Mouse (Mus musculus) frontal cortex, adult (tissue): ENCODE data around the gene Fhit.

Experiments used
- ATAC-seq: cut with Nextera tagmentation; 2 replicates; pipeline ENCODE4 v1.9.2; 2017; ENCODE audit warnings: mild to moderate bottlenecking, moderate library complexity, mixed read lengths; ENCODE audit not compliant: low TSS enrichment

Gene Fhit

DNA sequence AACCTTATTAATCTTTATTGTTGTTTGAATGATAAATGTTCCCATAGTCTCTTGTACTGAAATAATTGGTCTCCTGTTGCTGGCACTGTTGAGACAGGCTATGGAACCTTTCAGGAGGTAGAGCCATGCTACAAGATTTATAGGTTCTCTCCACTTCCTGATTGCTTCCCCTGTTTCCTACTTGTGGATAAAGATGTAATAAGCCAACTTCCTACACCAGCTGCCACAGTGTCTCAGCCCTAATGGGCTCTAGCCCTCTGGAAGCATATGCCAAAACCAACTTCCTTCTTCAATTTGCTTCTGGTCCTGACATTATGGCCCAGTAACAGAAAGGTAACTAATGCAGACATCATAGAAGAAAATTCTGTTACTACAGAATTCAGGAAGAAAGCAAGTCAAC is 652.6 kb downstream of the Fhit start:
- no peak for ATAC-seq

DNA sequence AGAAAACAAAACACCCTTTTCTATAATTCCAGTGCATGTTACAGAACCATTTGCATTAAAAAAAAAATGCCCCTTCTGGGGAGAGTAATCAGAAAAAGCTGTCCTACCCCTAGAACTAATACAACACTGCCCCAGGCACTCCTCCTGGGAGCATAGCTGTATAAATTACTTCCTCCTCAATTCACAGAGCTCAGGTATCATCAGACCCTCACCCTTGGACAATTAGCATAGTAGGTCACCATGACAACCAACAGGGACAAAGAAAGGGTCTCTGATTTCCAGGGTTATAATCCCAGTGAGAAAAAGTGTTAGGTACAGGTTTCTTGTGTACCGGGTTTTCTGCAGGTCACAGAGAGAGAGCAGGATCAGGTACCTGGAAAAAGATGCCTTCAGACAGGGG is 654.3 kb downstream of the Fhit start:
- ATAC-seq, result no peak

DNA sequence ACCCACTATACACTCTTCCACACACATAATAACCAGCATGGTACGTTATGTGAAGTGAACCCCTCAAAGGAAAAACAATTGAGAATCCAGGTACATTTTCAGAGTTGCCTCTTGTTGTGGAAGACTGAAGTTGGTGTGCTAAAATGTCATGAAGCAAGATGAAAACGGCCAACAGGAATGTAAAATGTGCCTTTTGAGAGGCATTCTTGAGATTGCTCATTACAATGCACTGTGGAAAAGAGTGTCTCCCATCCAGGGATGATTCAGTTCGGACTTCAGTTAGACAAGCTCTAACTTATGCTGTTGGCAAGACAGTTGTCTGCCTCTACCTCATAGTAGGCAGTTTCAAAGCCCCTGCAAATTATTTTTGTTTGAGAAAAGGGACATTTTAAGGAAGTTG is 676.0 kb downstream of the Fhit start:
- peak; percentile 75 for ATAC-seq

DNA sequence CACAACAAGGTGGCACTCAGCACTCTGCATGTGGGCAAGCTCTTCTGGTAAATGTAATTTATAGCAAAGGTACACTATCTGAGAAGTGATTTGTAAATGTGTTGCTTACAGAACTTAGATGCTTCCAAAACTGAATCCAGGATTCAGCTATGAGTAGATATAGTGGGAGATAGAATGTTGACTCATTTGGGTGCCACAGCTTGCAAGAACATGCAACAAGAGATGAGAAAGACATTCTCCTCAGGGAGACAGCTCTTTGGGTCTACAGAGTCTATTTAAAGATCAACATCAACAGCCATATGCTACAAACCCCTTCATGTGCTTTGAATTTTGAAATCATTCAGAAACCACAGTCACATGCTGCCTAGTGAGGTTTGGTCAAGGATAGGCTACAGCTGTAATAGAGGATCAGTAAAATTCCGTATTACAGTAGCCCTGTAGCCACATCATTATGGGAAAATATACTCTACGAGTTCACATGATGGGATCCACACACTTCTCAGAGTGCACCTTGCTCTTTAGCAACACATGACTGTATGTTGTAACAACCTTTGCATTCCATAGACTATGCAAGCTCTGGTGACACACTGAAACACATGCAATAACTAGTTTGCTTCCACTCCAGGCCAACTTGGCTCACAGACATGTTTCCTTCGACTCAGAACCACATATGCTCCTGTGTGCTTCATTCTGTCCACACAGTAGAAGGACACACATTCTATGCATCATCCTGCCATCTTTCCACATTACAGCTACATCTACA is 678.8 kb downstream of the Fhit start:
- ATAC-seq, result peak; percentile 94

DNA sequence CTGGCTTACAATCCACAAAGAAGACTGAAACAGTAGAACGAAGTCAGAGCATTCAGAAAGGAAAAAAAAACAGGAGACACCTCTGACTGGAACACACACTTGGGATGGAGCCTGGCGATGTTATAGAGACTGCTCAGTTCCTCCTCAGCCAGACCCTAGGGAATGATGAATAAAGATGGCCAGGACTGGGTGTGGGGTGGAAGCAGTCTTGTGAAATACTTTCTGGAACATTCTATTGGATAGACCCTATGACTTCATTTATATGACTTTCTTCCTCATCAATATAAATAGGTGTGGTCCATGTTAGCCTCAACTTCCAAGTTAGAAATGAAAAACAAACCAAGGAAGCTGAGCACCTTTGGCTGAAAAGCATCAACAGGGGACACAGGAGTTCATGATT is 680.5 kb downstream of the Fhit start:
- no peak for ATAC-seq

DNA sequence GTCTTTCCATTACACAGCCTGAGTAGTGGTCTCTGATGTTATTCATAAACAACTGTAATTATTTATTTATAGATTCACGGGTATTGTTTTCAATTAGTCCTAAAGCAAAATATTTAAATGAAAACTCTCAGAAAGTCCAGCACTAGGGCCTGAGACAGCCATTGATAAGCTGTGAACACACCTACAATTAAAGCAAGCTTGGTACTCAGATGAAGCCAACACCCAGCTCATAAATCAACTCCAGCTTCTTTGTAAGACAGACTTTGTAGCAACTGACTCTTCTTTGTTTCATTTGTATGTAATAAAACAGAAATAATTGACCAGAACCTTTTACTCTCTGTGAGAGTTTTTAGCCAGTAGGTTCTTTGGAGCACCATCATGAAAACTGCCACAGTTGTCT is 681.2 kb downstream of the Fhit start:
- ATAC-seq, result no peak

DNA sequence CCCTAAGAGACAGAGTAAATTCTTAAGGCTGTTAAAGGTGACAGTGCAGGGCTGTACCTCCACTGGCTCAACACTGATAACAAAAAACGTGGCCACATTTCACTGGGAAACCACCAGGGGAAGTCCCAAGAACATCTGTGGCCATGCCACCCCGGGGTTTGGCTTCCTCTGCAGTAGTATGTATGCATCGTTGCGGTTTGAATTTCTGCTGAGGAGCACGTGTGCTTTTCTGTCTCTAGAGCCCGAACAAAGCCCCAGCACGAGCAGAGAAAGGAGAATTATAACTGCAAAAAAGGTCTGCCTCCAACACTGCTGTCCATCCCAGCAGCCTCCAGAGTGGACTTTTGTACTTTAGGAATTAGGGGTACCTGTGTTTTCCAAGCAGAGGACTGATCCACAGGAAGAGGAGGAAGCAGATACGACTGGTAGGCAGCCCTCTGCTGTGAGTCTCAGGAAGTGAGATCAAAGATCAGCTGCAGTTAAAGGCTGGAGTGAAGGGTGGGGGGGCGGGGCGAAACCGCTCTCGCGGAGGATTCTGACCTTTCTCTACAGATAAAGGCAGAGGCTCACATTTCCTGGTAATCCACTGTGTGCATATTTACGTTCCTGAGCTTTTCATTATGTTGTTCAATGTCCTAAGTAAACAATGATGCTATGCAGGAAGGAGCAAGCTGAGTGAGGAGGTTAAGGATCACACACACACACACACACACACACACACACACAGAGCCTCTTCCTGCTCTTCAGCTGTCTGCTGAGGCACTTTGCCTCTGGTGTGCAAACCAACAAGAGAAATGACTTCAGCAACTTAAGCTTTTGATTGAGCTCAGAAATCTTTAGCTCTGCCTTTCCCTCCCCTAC is 708.6 kb downstream of the Fhit start:
- ATAC-seq, result peak; percentile 41; the same call in 1 of the 2 replicates

DNA sequence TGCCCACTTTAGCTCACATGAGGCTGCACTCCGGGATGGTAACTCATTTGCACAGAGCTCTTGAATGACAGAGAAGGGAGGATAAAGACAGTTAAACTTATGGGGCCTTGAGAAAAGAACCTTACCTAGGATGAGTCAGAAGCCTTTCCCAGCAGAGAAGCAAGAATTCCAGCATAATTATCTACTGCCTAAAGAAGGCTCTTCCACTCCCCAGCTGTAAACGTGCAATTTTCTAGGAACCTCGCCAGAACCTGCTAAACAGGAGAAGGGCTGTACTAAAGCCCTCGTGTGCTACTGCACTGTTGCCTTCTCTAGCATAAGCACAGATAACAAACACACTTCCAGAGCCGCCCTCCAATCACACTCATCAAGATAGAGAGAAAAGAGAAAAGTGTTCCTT is 709.6 kb downstream of the Fhit start:
- peak; percentile 72 for ATAC-seq

DNA sequence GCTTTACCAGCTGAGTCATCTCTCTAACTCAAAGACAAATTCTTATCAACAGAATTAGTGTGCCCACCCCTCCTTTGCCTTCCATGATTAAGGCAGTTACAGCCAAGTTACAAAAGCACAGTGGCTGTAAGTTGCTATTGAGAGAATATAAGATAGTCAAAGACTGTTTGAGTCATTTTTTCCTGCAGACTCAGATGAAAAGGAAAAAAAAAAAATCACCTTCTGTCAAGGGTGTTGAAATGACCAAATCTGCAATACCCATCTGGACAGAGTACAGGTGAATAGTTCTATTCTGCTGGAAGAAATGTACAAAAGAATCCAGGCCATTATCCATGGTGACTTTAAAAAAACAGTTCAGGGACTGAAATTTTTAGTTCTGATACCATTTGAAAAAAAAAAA is 716.5 kb downstream of the Fhit start:
- no peak for ATAC-seq

DNA sequence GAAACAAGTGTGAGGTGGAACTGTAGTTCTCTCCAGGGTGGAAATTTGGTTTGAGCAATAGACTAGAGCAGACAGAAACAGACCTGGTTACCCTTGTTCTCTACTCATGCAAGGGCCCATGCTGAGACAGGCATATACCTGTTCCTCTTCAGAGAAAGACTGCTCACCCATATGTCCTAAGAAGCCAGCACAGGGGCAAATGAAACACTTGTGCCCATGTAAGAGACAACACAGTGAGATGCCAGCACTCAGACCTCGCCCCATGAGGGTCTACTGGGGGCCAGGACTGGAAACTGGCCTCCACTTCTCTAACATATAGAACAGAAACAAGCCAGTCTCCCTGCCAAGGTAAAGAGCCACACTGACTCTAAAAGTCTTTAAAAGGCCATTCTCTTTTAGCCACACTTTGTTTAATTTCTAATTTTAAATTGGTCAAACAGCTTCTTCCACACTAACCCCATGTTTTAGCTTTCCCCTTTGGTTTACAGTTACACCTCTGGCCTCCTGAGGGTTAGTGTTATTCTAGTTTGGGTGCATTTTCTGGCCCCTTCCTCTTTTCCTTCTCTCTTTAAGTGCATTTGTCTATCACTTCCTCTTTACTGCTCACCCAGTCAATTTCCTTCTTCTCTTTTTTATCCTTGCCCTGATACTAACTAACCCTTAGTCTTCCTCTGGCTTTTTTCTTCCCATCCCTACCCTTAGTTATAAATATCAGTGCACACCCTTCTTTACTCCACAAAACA is 722.7 kb downstream of the Fhit start:
- no peak for ATAC-seq

DNA sequence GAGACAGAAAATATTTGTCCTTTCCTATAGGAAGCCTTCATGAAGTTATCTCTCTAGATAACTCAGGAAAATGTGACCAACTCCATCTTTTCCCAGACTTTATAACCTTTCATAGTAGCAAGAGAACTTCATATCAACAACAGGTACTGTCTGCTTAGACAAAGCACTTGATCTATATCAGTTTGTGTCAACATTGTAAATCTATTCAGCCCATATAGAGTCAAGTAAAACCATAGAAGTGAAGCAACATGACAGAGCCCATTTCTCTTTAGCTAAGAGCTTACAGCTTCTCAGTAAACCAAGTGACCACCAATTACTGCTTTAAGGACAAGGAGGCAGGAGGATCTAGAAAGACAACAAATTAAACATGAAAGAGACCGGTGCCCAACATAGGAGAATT is 725.6 kb downstream of the Fhit start:
- ATAC-seq, result no peak

DNA sequence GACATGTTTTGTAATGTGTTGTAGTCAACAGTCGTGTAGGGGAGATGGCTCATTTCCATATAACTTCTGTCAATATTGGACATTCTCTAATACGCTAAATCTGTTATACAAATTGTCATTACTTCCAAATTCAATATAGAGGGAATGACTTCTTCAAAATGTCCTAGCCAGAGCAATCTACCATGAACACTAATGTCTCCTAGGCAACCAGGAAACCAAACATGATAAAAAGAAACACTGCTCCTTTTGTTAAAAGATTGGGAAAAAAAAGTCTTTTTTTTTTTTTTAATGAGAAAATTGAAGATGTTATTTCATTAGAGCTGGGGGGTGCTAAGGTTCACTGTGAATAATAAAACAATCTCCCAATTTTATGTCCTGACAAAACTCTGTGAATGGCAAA is 729.3 kb downstream of the Fhit start:
- ATAC-seq, result no peak

DNA sequence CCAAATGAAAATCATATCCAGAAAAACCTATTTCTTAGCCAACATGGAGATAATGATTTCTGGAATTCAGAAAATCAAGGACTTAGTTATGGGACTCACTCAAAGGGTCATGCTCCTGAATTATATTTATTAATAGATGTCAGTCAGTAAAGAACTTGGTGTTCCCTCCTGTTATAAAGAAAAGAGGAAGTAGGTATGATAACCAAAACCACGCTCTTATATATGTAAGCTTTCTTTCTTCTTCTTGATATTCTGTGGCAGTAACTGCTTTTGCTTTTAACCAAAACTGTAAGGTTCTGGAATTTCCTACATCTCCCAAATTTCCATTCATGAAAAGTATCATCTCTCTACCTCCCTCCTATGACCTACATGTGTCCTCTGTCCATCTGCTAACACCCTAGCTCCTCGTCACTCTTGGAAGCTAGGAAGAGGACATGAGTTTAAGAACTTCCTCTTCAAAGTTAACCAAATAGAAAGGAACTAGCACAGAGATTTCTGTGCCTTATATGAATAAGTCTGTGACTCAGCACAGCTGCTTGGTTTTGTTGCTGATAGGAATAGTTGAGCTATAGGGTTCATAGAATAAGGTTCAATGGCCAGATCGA is 731.3 kb downstream of the Fhit start:
- no peak for ATAC-seq

DNA sequence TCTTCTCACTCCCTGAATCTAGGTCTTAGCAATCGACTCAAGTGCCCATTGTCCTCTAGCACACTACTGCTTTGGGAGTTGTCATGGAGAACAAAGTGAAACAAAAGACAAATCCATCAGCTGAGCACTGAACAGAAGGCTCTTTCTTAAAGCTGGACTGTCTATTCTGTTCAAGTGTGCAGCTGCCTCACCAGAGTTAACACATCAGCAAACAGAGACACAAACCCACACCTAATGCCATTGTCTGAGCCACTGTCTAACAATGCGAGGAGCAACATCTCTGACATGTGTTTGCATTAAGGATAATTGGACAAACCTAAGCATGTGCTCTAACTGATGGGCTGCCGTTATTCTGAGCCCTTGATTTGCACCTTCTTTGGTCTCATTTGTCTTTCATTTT is 738.3 kb downstream of the Fhit start:
- ATAC-seq, result no peak

DNA sequence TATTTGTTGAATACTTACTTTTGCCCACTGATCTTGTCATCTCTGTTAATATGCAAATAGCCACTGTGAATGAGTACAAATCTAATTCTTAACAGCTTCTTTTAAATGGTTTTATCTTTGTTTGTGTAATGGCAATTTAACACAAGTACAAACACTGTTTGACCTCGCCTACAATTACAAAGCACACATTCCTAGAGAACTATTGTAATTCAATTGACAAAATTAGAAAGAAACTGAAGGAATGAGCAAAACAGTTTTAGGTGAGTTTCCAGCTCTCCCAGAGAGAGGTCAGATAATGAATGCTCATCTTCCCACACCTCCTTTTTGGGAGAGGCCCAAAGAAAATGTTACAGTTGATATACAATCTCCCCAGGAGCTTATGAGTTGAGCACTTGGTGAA is 739.6 kb downstream of the Fhit start:
- ATAC-seq, result no peak

DNA sequence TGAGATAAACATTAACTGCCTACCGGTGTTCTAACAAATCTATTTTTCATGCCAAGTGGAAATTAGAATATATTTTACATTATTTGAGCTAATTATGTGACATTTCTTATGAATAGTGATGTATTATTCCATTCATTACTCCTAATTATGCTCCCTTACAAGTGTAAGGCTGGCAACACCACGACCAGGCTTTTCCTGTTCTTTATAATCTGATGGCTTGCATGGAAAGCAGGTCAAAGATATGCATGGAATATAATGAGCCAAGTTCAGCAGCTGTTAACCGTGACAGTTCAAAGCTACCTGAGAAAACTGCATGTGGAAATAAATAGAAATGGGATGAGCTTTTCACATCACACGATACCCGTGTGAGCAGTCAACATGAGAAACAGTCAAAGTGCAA is 746.8 kb downstream of the Fhit start:
- ATAC-seq, result no peak

DNA sequence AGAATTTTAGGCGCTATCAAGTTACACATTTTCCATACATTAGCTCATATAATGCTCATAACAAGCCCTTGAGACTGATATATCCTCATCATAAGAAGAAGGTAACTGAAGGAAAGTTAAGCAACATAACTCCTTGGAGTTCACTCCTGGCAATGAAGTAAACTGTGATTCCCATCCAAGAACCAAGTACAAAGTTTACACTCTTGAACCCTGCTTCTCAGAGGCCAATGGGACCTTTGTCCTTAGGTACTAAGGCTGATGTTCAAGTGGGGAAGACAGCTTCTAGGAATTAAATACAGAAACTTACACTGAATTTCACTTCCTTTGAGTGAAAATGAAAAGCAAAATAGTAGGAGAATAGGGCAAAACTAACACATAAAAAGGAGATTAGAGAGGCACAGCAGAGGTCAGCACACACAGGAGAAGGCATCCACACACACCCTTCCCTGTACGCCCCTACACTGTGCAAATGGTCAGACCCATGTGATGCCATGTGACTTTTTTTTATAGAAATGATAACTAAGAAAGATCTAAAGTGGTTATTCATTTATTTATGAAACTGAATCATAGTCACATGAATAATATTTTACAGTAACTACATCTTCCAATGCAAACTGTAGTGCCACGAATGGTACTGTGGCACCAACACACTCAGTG is 752.4 kb downstream of the Fhit start:
- no peak for ATAC-seq

DNA sequence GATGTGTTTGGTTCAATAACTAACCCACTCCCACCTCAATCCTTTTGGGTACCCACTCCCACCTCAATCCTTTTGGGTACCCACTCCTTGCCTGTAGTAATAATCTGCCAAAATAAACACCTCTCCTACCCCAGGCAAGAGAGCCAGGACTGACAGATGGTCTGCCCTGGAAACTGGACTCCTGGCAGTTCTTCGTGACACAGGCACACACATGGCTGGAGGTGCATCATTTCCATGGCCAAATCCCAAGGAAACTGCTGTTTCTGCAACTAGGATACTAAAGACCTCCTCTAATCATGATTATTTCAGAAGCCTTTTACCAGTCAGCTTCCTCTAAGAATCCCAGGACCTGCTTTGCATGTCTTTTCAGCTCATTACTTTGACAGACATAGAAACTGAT is 756.5 kb downstream of the Fhit start:
- no peak for ATAC-seq

DNA sequence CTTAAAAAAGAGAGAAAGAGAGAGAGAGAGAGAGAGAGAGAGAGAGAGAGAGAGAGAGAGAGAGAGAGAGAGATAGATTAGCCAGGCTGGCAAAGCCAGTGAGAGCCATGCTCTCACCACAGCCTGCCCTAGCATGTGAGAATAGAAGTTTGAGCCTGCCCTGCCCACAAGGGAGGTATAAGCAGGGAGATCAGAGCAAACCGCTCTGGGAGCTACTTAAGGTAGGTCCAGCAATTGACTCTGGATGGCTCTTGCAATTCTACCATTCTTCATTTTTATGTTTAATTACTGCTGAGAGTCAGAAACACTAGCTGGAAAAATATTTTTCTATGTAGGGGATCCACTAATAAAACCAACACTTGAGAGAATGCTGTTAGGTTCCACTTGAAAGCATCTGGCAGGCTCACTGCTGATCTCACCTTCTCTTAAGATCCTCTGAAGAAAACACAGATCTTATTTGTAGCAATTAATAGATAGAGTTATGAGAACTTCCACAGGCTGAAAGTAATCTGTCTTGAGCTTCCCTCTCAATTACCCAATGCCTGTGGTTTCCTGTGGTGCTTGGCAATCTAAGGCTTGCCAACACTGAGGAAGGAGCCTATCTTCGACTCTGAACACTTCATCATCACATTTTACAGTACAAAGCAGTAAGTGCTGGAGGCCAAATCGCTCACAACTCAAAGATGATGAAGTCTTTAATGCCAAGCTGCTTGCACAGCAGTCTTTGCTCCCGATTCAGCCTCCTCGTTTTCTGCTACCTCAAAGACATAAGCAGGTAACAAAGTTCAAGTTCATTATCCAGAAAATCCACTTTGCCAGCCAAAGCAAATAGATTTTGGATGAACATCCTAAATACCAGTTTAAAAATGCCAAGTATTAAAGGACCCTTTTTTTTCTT is 793.8 kb downstream of the Fhit start:
- ATAC-seq, result peak; percentile 47; the same call in 1 of the 2 replicates

DNA sequence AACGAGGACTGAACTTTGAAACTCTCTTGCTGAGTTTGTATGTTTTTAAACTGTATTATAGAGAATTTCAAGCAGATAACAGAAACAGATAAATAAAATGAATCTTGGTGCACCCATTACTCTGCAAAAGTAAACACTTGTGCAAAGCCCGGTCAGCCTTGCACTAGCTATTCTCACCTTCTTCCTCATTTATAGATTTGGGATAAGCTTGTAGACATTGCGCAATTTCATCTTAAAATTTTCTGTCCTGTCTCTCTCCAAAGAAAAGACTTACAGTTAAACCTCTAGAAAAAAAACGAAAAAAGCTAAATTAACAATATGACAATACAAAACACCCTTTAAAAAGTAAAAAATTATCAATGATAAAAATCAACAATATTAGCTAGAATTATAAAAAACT is 795.0 kb downstream of the Fhit start:
- ATAC-seq, result no peak

DNA sequence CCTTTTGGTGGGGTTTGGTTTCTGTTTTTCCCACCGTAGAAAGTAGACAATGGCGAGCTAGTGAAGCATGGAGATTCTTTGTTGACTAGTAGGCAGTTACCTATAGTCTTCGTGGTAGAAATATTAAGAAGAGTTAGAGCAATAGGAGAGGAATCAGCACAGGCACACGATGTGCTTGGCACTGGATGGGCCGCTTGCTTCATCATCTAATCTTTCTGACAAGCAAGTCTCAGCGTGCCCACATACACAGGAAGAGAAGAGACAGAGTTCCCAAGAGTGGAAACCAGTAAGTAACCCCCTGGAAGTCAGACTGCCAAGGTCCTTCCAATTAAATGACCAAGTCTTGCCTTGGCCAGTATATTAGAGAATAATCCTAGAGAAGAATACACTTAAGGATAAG is 797.6 kb downstream of the Fhit start:
- no peak for ATAC-seq
